Mouse (Mus musculus) small intestine, adult 2 months (tissue): ENCODE measurements around the gene Nectin3.

Experiments
- CTCF ChIP-seq: fragments of 200-500 bp; IDR thresholded peaks from 2 replicates; pipeline ENCODE4 v1.5.1; 2012; ENCODE audit warnings: low read depth, mild to moderate bottlenecking, control low read depth, inconsistent platforms, low read length, moderate library complexity, mixed read lengths; ENCODE audit not compliant: insufficient replicate concordance, insufficient read length; ENCODE audit errors: extremely low read depth
- POLR2A ChIP-seq: fragments of 200-500 bp; IDR thresholded peaks from 2 replicates; pipeline ENCODE4 v1.6.1; 2012; ENCODE audit warnings: low read depth, mild to moderate bottlenecking, control low read depth, inconsistent platforms, low read length, moderate library complexity

DNA sequence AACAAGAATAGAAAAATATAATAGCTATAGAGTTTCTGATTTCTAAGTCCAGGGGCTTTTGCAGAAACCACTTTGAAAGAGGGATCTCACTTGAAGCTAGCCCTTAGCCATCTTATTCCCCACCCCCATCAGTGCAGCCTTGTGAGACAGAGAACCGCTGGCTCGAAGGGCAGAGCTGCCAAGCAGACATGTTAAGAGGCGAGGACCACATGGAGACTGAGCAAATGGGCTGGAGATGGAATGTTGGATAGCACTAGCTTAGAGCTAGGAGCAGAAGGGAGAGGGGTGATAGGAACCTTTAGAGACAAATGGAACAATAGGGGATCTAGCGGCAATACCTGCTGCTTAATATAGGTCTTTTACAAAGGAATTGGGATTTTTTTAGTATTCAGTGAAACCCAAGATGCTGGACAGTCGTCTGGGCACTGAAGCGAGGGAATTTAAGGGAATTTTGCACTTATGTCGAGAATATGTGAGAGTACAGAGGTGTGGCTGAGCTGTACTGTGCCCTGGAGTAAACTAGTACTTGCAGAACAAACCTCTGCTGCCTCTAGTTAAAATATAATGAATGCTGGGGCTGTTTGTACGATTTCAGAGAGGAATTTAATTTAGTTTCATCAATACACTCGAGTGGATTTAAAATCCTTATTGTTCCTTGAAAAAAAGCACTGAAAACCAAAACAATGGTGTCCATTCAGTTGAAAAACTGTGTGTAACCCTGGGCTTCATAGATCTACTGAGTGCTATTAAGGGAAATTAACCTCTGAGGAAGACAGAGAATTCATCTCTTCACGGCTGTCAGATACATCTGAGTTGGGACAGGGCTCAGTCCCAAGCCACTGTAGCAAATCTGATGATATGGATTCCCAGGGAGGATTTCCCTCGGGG, 109.6 kb downstream of the Nectin3 start:
- TF ChIP-seq CTCF (no peak), POLR2A (no peak)
